Mouse (Mus musculus): ENCODE results near the gene Cyp4a32.
A peak's percentile ranks its signal among the peaks of the same experiment; 100 is the strongest.
"Not testable (repeated sequence)": the region's sequence is repeated elsewhere in the genome, so short reads cannot be mapped to it uniquely, and the experiment has no call there.

Cyp4a32 gene

DNA sequence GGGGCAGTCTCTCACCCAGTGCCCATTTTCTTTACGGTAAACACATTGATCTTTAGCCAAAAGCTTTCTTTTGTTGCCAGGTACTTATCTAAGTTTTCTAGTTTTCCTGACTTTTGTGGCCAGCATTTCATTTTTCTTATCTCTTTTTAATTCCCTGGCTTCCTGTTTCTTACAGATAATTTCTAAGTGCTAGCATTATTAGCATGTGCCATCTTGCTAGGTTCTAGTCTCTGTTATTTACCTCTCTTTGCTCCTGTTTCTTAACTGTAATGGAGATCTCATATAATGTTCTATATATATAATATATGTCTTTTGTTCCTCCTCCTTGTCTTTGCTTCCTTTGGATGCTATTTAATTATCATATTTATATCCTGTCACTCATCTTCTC lies 55.8 kb downstream of the Cyp4a32 start:
- DNase-seq (ENCODE audit: low read depth, low spot score) = not testable (repeated sequence)

DNA sequence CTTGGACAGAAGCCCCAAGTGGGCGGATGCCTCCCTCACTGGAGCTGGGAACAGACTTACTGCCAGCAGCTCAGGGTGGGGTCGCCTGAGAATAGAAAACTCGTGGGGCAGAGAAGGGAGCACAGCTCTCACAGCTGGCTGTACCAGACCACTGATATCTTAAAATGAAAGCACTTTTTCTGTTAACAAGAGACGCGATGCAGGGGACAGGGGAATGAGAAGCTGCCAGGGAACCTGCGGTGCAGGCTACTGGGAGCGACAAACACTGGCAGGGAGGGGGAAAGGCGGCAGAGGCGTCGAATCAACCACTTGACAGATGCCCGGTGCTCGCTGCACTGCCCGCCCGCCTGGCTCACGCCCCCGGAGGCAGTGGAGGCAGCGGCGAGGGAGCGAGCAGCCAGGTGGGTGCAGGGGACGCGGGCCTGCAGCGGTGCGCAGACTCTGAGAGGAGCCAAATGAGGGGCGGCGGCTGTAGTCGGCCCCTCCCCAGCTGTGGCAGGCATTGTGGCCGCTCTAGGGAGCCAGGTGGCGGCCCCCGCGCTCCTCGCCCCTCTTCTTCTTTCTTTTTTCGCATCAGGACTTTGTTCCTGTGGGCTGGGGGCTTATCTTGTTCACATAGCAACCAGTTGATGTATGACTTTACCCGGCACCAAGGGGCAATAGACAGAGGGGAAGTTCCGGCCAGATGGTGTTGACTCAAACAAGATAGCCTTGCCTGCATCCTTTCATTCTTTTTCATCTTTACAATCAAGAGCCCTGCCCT lies 56.5 kb downstream of the Cyp4a32 start:
- DNase-seq (ENCODE audit: low read depth, low spot score) = peak; percentile 45

DNA sequence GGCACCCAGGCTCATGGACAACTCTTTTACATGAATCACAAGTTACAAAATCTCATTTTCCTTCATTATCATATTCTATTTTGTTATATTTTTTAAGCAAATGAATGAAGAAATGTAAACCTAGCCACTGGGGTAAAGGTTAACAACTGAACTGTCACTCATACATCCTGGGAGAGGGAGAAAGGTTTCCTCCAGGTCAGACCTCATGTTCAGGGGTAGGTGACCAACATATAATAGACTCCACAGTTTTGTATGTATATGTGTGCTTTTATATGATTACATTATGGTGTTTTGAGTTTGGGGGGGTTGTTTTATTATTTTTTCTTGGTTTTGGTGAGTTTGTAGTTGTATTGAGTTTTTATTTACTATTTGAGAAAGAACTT lies 57.1 kb downstream of the Cyp4a32 start:
- DNase-seq (ENCODE audit: low read depth, low spot score) = no peak

DNA sequence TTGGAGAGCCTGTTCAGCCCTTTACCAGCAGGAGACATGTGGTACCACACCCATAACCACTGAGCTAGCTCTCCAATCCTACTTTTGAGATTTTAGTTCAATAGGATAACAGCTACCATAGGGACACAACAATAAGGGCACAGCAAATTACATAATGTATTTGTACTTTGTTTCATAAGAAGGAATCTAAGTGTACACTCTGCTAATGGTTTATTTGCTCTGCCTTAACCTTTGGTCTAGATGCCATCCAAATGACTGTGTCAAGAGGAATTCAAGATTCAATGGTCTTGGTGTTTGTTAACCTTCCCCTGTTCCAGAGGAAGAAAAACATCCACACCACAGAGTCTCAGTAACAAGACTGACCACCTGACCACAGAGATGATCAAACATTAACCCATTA lies 58.4 kb downstream of the Cyp4a32 start:
- DNase-seq (ENCODE audit: low read depth, low spot score) = no peak
